Mouse (Mus musculus) G1E (cell line): ENCODE data around the gene Sgpl1.

ENCODE experiments used
- CTCF ChIP-seq: IDR thresholded peaks from 2 replicates; pipeline ENCODE4 v1.5.1; 2012; ENCODE audit warnings: low read depth, low read length, inconsistent platforms, mixed read lengths
- GATA1 ChIP-seq: IDR thresholded peaks from 2 replicates; pipeline ENCODE4 v1.6.1; 2012; ENCODE audit warnings: borderline replicate concordance, low read length, inconsistent platforms, mixed read lengths
- GATA2 ChIP-seq: IDR thresholded peaks from 2 replicates; pipeline ENCODE4 v1.6.1; 2012; ENCODE audit warnings: low read depth, low read length, inconsistent platforms, borderline replicate concordance
- POLR2AphosphoS5 ChIP-seq: IDR thresholded peaks from 2 replicates; pipeline ENCODE4 v1.6.1; 2012; ENCODE audit warnings: low read depth, low read length, inconsistent platforms; ENCODE audit not compliant: insufficient replicate concordance
- TAL1 ChIP-seq: conservative IDR thresholded peaks from 2 replicates; pipeline ENCODE4 v1.6.1; 2012; ENCODE audit warnings: low read depth, low read length, inconsistent platforms, mixed read lengths

- no peak for TF ChIP-seq GATA1
- TF ChIP-seq CTCF = no peak
- no peak for TF ChIP-seq POLR2AphosphoS5
- no peak for TF ChIP-seq TAL1
- TF ChIP-seq GATA2 = no peak
Observed at GRCm38 (mm10) chr10:61146807-61147156, 721 bp downstream of the Sgpl1 start.
